Mouse (Mus musculus) fibroblast of lung, adult 2 months (primary cell): ENCODE results near the gene Dok1.
A peak's percentile ranks its signal among the peaks of the same experiment; 100 is the strongest.

Source experiments
- DNase-seq: peaks from one replicate; pipeline ENCODE4 v3.0.0-alpha.2; 2011; ENCODE audit warnings: low read depth

Gene Dok1

GRCm38 (mm10) chr6:83014482-83015466 lies 18.5 kb downstream of the Dok1 start:
- no peak for DNase-seq

GRCm38 (mm10) chr6:83013444-83013843 lies 19.8 kb downstream of the Dok1 start:
- DNase-seq, result no peak

GRCm38 (mm10) chr6:83011756-83012155 lies 21.5 kb downstream of the Dok1 start:
- DNase-seq, result no peak

- no peak for DNase-seq
Measured at GRCm38 (mm10) chr6:83011255-83011654, 22.0 kb downstream of the Dok1 start.

GRCm38 (mm10) chr6:83010010-83010409 lies 23.3 kb downstream of the Dok1 start:
- no peak for DNase-seq

- DNase-seq, result no peak
Measured at GRCm38 (mm10) chr6:83008659-83009058, 24.6 kb downstream of the Dok1 start.

GRCm38 (mm10) chr6:83006114-83006513 lies 27.2 kb downstream of the Dok1 start:
- DNase-seq, result peak; percentile 57

- no peak for DNase-seq
Measured at GRCm38 (mm10) chr6:83005444-83006011, 27.7 kb downstream of the Dok1 start.

- no peak for DNase-seq
Measured at GRCm38 (mm10) chr6:83004872-83005271, 28.4 kb downstream of the Dok1 start.

- DNase-seq, result no peak
Measured at GRCm38 (mm10) chr6:83004309-83004708, 29.0 kb downstream of the Dok1 start.

- DNase-seq, result no peak
Measured at GRCm38 (mm10) chr6:83003850-83004249, 29.4 kb downstream of the Dok1 start.

- no peak for DNase-seq
Measured at GRCm38 (mm10) chr6:83003082-83003481, 30.2 kb downstream of the Dok1 start.

GRCm38 (mm10) chr6:82999986-83000385 lies 33.3 kb downstream of the Dok1 start:
- DNase-seq, result no peak

- no peak for DNase-seq
Measured at GRCm38 (mm10) chr6:82998326-82998725, 34.9 kb downstream of the Dok1 start.

GRCm38 (mm10) chr6:82997511-82998102 lies 35.7 kb downstream of the Dok1 start:
- no peak for DNase-seq

GRCm38 (mm10) chr6:82996740-82997315 lies 36.4 kb downstream of the Dok1 start:
- DNase-seq, result peak; percentile 96

- DNase-seq, result no peak
Measured at GRCm38 (mm10) chr6:82994372-82994771, 38.9 kb downstream of the Dok1 start.

- DNase-seq, result no peak
Measured at GRCm38 (mm10) chr6:82993696-82994095, 39.6 kb downstream of the Dok1 start.

GRCm38 (mm10) chr6:82987411-82987971 lies 45.8 kb downstream of the Dok1 start:
- DNase-seq, result no peak
